Comparison of ENCODE assay signal across 34 mouse cellular contexts in genomic region chr12:84137131-84137530, GRCm38 (mm10). TPM values are rescaled to one million over a fixed set of nuclear protein-coding genes. Genes with fewer than 3 reads are reported as not detected.
"Had no signal": no experiment of that assay in that cellular context is flagged by ENCODE, and none has a peak within 500 bp of the region (broad histone marks: within the 10 kb centered on the region; RNA-seq: fewer than 3 reads in every experiment).

No protein-coding gene starts in this region.

- H3K27ac ChIP-seq: heart, embryonic 10.5 days; heart, embryonic 13.5 days; heart, embryonic 15.5 days; hindbrain, embryonic 10.5 days; hindbrain, embryonic 12.5 days; hindbrain, embryonic 13.5 days; hindbrain, embryonic 14.5 days; hindbrain, embryonic 15.5 days; hindbrain, postnatal 0 days; intestine, embryonic 15.5 days; kidney, embryonic 15.5 days; kidney, postnatal 0 days; layer of hippocampus, adult 2 months had no signal

- DNase-seq: heart, postnatal 10 days; heart, postnatal 14 days; heart, postnatal 36 days; heart, postnatal 4 days; kidney, adult 11 months; kidney, adult 18-20 months; kidney, adult 2 months; kidney, adult 8-10 months; kidney, adult 9 months; kidney, postnatal 10 days; kidney, postnatal 14 days; kidney, postnatal 25 days; kidney, postnatal 36 days; kidney, postnatal 4 days; layer of hippocampus, adult 9-11 months; layer of hippocampus, postnatal 36 days had no signal

- H3K27me3 ChIP-seq: heart, embryonic 12.5 days; heart, embryonic 13.5 days; heart, embryonic 15.5 days; hindbrain, embryonic 12.5 days; hindbrain, embryonic 13.5 days; hindbrain, embryonic 15.5 days; intestine, embryonic 15.5 days; kidney, embryonic 15.5 days had no signal

- H3K9ac ChIP-seq: heart, embryonic 12.5 days; heart, embryonic 13.5 days; heart, embryonic 15.5 days; hindbrain, embryonic 12.5 days; hindbrain, embryonic 13.5 days; hindbrain, embryonic 14.5 days; hindbrain, embryonic 15.5 days; intestine, embryonic 15.5 days; kidney, embryonic 15.5 days had no signal

- H3K4me2 ChIP-seq: heart, embryonic 12.5 days; heart, embryonic 13.5 days; heart, embryonic 15.5 days; hindbrain, embryonic 12.5 days; hindbrain, embryonic 13.5 days; hindbrain, embryonic 14.5 days; hindbrain, embryonic 15.5 days; intestine, embryonic 15.5 days; kidney, embryonic 15.5 days had no signal

- H3K4me3 ChIP-seq: heart, embryonic 10.5 days; heart, embryonic 12.5 days; heart, embryonic 13.5 days; heart, embryonic 15.5 days; hindbrain, embryonic 10.5 days; hindbrain, embryonic 12.5 days; hindbrain, embryonic 13.5 days; hindbrain, embryonic 15.5 days; intestine, embryonic 15.5 days; kidney, embryonic 15.5 days; layer of hippocampus, adult 2 months had no signal

- ATAC-seq: hindbrain, embryonic 16.5 days; hindbrain, postnatal 0 days; inflammation-experienced regulatory T-cells, adult 6 months; intestine, embryonic 15.5 days; intestine, embryonic 16.5 days; intestine, postnatal 0 days had no signal

- H3K9me3 ChIP-seq: heart, embryonic 10.5 days; heart, embryonic 12.5 days; heart, embryonic 13.5 days; heart, embryonic 15.5 days; hindbrain, embryonic 10.5 days; hindbrain, embryonic 12.5 days; hindbrain, embryonic 13.5 days; hindbrain, embryonic 15.5 days; intestine, embryonic 15.5 days; kidney, embryonic 15.5 days had no signal

- H3K4me1 ChIP-seq: heart, embryonic 10.5 days; heart, embryonic 12.5 days; heart, embryonic 13.5 days; heart, embryonic 15.5 days; hindbrain, embryonic 13.5 days; hindbrain, embryonic 15.5 days; intestine, embryonic 15.5 days; kidney, embryonic 15.5 days had no signal

RNA-seq across cellular contexts. Expression of gene Pnma1, which starts 11.2 kb away (rescaled TPM):
- polyA plus RNA-seq: kidney, adult 2 months had no signal
